Comparison of ENCODE assay signal across 14 mouse cellular contexts in genomic region chr11:118346395-118347096, GRCm38 (mm10). TPM values are rescaled to one million over a fixed set of nuclear protein-coding genes. Genes with fewer than 3 reads are reported as not detected.
A peak's percentile ranks its signal among the peaks of the same experiment; 100 is the strongest.
DNase-seq lines count a peak whose midpoint lies in the region; ATAC-seq and TF ChIP-seq lines count a peak whose summit lies in the region.
"Had no signal": no experiment of that assay in that cellular context is flagged by ENCODE, and none has a peak within 500 bp of the region (broad histone marks: within the 10 kb centered on the region; RNA-seq: fewer than 3 reads in every experiment).

No protein-coding gene starts in this region.

- no peak overlapping the region for H3K4me2 ChIP-seq in forebrain, embryonic 15.5 days (replicated peaks)
- no peak overlapping the region for H3K4me2 ChIP-seq in forebrain, embryonic 12.5 days
- H3K4me2 ChIP-seq: heart, embryonic 11.5 days had no signal

- no peaks in the 10 kb centered on the region for H3K27me3 ChIP-seq in forebrain, embryonic 15.5 days
- H3K27me3 ChIP-seq in forebrain, embryonic 12.5 days = no peaks in the 10 kb centered on the region
- H3K27me3 ChIP-seq in heart, embryonic 10.5 days (ENCODE audit: insufficient read depth, poor library complexity, severe bottlenecking) = no peaks in the 10 kb centered on the region

- WGBS in forebrain, embryonic 15.5 days = 79% methylated on average over 8 of the region's 8 CpGs
- WGBS in forebrain, embryonic 12.5 days = 88% methylated on average over 8 of the region's 8 CpGs
- WGBS in heart, embryonic 10.5 days = 88% methylated on average over 8 of the region's 8 CpGs

- H3K9ac ChIP-seq in forebrain, embryonic 15.5 days (replicated peaks) = no peak overlapping the region
- no peak overlapping the region for H3K9ac ChIP-seq in forebrain, embryonic 12.5 days

- H3K9me3 ChIP-seq in forebrain, embryonic 15.5 days = no peaks in the 10 kb centered on the region
- no peaks in the 10 kb centered on the region for H3K9me3 ChIP-seq in forebrain, embryonic 12.5 days
- H3K9me3 ChIP-seq in heart, embryonic 10.5 days = no peaks in the 10 kb centered on the region

- no peak overlapping the region for H3K4me3 ChIP-seq in forebrain, embryonic 15.5 days
- no peak overlapping the region for H3K4me3 ChIP-seq in forebrain, embryonic 12.5 days (replicated peaks)
- no peak overlapping the region for H3K4me3 ChIP-seq in layer of hippocampus, adult 2 months
- H3K4me3 ChIP-seq in heart, embryonic 10.5 days = no peak overlapping the region
- H3K4me3 ChIP-seq: erythroblast, embryonic 14.5 days had no signal

- peak; percentile 43 for TF ChIP-seq CTCF in layer of hippocampus, adult 2 months (conservative IDR thresholded peaks at IDR 0.05)

- peaks cover 31% of the 10 kb centered on the region for H3K4me1 ChIP-seq in forebrain, embryonic 15.5 days
- peaks cover 43% of the 10 kb centered on the region for H3K4me1 ChIP-seq in forebrain, embryonic 12.5 days
- H3K4me1 ChIP-seq in heart, embryonic 10.5 days = peaks cover 62% of the 10 kb centered on the region

- H3K36me3 ChIP-seq in forebrain, embryonic 15.5 days = no peaks in the 10 kb centered on the region
- no peaks in the 10 kb centered on the region for H3K36me3 ChIP-seq in forebrain, embryonic 12.5 days (replicated peaks)
- peaks cover 3% of the 10 kb centered on the region; the same call in 1 of the 2 replicates for H3K36me3 ChIP-seq in heart, embryonic 10.5 days

- ATAC-seq in forebrain, embryonic 15.5 days (replicated peaks) = no peak
- no peak for ATAC-seq in forebrain, embryonic 12.5 days (ENCODE audit: low FRiP score)

- no peak for DNase-seq in layer of hippocampus, adult 2 months (ENCODE audit: low spot score in 2 of 2)
- no peak for DNase-seq in layer of hippocampus, postnatal 10 days (ENCODE audit: low spot score in 2 of 2)
- DNase-seq in 3T3-L1 (ENCODE audit: low read depth, low spot score) = peak; percentile 76
- DNase-seq in brain, adult 2 months (ENCODE audit: low read depth, low spot score) = peak; percentile 45
- no peak for DNase-seq in ovary, postnatal 14 days (ENCODE audit: low spot score)
- no peak for DNase-seq in heart, embryonic 10.5 days (ENCODE audit: low spot score)
- DNase-seq: cerebellum, adult 11 months; kidney, adult 9 months had no signal

- H3K27ac ChIP-seq in forebrain, embryonic 15.5 days (replicated peaks) = 0 out of 2 replicates have a peak overlapping the region, but pooled peaks have one; percentile 42
- H3K27ac ChIP-seq in forebrain, embryonic 12.5 days = no peak overlapping the region
- H3K27ac ChIP-seq in layer of hippocampus, adult 2 months = no peak overlapping the region
- H3K27ac ChIP-seq in heart, embryonic 10.5 days = no peak overlapping the region

RNA-seq across cellular contexts. Expression of gene Cep295nl, which starts 4.2 kb away (rescaled TPM):
- polyA plus RNA-seq in forebrain, embryonic 15.5 days (2015; fragmentation: Nextera tagmentation; extraction: Ambion mirVana) = 0.09 TPM in 1 of 2 replicates, not detected in the other
- 0.32 and 0.41 TPM in 2 replicates for polyA plus RNA-seq in forebrain, embryonic 12.5 days (2016; fragmentation: Nextera tagmentation; extraction: Ambion mirVana)
- 1 to 10 TPM; 1.1 to 1.6 TPM for total RNA-seq in layer of hippocampus, adult 2 months (2021)
- total RNA-seq in layer of hippocampus, postnatal 10 days (2021) = 1 to 10 TPM; 1.8 to 2.6 TPM
- 0.20 and 0.38 TPM in 2 replicates for polyA plus RNA-seq in heart, embryonic 10.5 days (2016; fragmentation: Nextera tagmentation; extraction: Ambion mirVana)
- total RNA-seq: liver, adult 2 months had no signal
- polyA plus RNA-seq: erythroblast, embryonic 14.5 days; liver, adult 2 months; stomach, embryonic 14.5 days had no signal

RNA-seq across cellular contexts. Expression of gene Timp2, which starts 9.0 kb away (rescaled TPM):
- 69.4 and 75.2 TPM in 2 replicates for polyA plus RNA-seq in forebrain, embryonic 15.5 days (2015; fragmentation: Nextera tagmentation; extraction: Ambion mirVana)
- 47.0 and 48.0 TPM in 2 replicates for polyA plus RNA-seq in forebrain, embryonic 12.5 days (2016; fragmentation: Nextera tagmentation; extraction: Ambion mirVana)
- 100 to 1,000 TPM; 168 to 196 TPM for total RNA-seq in layer of hippocampus, adult 2 months (2021)
- 100 to 1,000 TPM; 255 to 337 TPM for total RNA-seq in layer of hippocampus, postnatal 10 days (2021)
- 37.4 and 39.2 TPM in 2 replicates for polyA plus RNA-seq in heart, embryonic 10.5 days (2016; fragmentation: Nextera tagmentation; extraction: Ambion mirVana)

RNA-seq across cellular contexts. Expression of gene Lgals3bp, which starts 55.3 kb away (rescaled TPM):
- polyA plus RNA-seq in forebrain, embryonic 15.5 days (2015; fragmentation: Nextera tagmentation; extraction: Ambion mirVana) = 2.6 TPM in 2 replicates
- polyA plus RNA-seq in forebrain, embryonic 12.5 days (2016; fragmentation: Nextera tagmentation; extraction: Ambion mirVana) = 1.2 TPM in 2 replicates
- total RNA-seq in layer of hippocampus, adult 2 months (2021) = 10 to 100 TPM; 17.8 to 18.3 TPM
- total RNA-seq in layer of hippocampus, postnatal 10 days (2021) = 10 to 100 TPM in 1 of 2 experiments, 1 to 10 TPM in 1; 9.3 to 10.7 TPM
- 5.1 and 6.2 TPM in 2 replicates for polyA plus RNA-seq in heart, embryonic 10.5 days (2016; fragmentation: Nextera tagmentation; extraction: Ambion mirVana)

RNA-seq across cellular contexts. Expression of gene Usp36, which starts 56.5 kb away (rescaled TPM):
- 17.0 and 17.4 TPM in 2 replicates for polyA plus RNA-seq in forebrain, embryonic 15.5 days (2015; fragmentation: Nextera tagmentation; extraction: Ambion mirVana)
- 17.1 and 19.6 TPM in 2 replicates for polyA plus RNA-seq in forebrain, embryonic 12.5 days (2016; fragmentation: Nextera tagmentation; extraction: Ambion mirVana)
- 10 to 100 TPM; 26.5 to 28.5 TPM for total RNA-seq in layer of hippocampus, adult 2 months (2021)
- total RNA-seq in layer of hippocampus, postnatal 10 days (2021) = 10 to 100 TPM; 23.2 to 26.7 TPM
- 19.5 and 22.4 TPM in 2 replicates for polyA plus RNA-seq in heart, embryonic 10.5 days (2016; fragmentation: Nextera tagmentation; extraction: Ambion mirVana)

Comparison
In these comparisons a context has a peak if more than half of its experiments do, and no peak if none do; other contexts are left out.
1. DNase-seq: peak in 3T3-L1 (single experiment) and brain, adult 2 months (single experiment); none in layer of hippocampus, adult 2 months (0 of 2), layer of hippocampus, postnatal 10 days (0 of 2), ovary, postnatal 14 days (single experiment) and heart, embryonic 10.5 days (single experiment).